Mouse (Mus musculus) forebrain, embryonic 10.5 days (tissue): Measurements from ENCODE around the gene Pdcd7. TPM values are rescaled to one million over a fixed set of nuclear protein-coding genes. Genes with fewer than 3 reads are reported as not detected.

Experiments used
- DNase-seq: peaks from one replicate; pipeline ENCODE4 v3.0.0-alpha.2; 2017; ENCODE audit warnings: low spot score; ENCODE audit errors: extremely low spot score
- H3K27ac ChIP-seq: fragments of 300-500 bp; sonication (generic); 2 replicates; pipeline ENCODE4 v1.5.1; 2016; ENCODE audit warnings: mild to moderate bottlenecking
- H3K27me3 ChIP-seq: fragments of 300-500 bp; sonication (generic); 2 replicates; pipeline ENCODE4 v1.6.1; 2016; ENCODE audit warnings: mild to moderate bottlenecking; ENCODE audit not compliant: poor library complexity, severe bottlenecking
- H3K36me3 ChIP-seq: fragments of 300-500 bp; sonication (generic); replicated peaks from 2 replicates; pipeline ENCODE4 v1.6.1; 2016; ENCODE audit warnings: mild to moderate bottlenecking, moderate library complexity
- H3K4me1 ChIP-seq: fragments of 300-500 bp; sonication (generic); 2 replicates; pipeline ENCODE4 v1.6.1; 2016
- H3K4me3 ChIP-seq: fragments of 300-500 bp; sonication (generic); 2 replicates; pipeline ENCODE4 v1.5.1; 2016; ENCODE audit warnings: mild to moderate bottlenecking, moderate library complexity
- H3K9me3 ChIP-seq: fragments of 300-500 bp; sonication (generic); 2 replicates; pipeline ENCODE4 v1.6.1; 2016; ENCODE audit warnings: mild to moderate bottlenecking, moderate library complexity
- WGBS: fragments of 180-500 bp; shearing (Covaris S2); methylation state at CpG from one replicate; pipeline ENCODE4 v1.1.7; 2016; 5-methylcytosine and 5-hydroxymethylcytosine counted together
- polyA plus RNA-seq: library from polyadenylated mRNA; unstranded; fragments of >200 nt; fragmentation: Nextera tagmentation; extraction: Ambion mirVana; gene quantifications from 2 replicates; pipeline ENCODE4 v1.2.1, GENCODE M21; 2016

Gene Pdcd7
- polyA plus RNA-seq, 1 experiment from 2014 or later = 8.2 TPM

DNA sequence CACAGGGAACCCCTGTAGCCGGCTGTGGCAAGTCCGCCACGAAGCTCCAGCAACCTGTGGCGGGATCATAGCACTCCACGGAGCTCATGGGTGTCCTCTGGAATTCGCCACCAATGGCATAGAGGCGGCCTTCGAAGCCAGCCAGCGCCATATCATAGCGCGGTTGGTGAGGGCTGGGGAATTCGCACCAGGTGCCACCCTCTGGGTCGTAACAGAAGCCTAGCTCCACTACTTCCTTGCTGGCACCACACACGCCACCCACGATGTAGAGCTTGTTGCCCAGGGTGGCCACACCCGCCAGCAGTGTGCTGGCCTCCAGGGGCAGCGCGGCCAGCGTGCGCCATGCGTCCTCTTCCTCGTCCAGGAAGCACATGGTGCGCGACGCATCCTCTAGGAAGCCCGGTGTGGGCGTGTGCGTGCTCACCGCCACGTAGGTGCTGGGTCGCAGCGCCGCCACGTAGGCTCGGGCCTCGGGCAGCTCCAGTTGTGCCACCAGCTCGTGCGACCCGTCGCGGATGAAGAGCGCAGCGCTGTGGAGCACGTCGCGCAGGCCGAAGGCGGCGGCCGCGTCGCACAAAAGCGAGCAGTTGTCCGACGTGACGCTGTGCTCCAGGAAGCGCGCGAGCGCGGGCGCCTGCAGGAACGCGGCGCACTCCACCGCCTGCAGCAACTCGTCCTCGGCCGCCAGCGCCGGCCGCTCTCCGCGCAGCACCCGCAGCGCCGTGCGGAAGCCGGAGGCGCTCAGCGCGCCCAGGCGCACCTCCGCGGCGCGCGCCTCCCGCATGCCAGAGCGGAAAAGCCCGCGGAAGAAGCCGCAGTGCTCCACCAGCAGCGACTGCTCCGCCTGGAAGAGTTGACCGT, 45.1 kb downstream of the Pdcd7 start:
- peak overlapping the region; percentile 52 for H3K4me3 ChIP-seq
- H3K27me3 ChIP-seq = peaks cover 70% of the 10 kb centered on the region
- DNase-seq = peak; percentile 36
- no peaks in the 10 kb centered on the region; the same call in 1 of the 2 replicates for H3K9me3 ChIP-seq
- H3K4me1 ChIP-seq = peaks cover 19% of the 10 kb centered on the region
- WGBS = 19% methylated on average over 96 of the region's 96 CpGs
- no peaks in the 10 kb centered on the region for H3K36me3 ChIP-seq
- H3K27ac ChIP-seq = peak overlapping the region; percentile 71

- WGBS = 46% methylated on average over 8 of the region's 8 CpGs
- no peaks in the 10 kb centered on the region for H3K36me3 ChIP-seq
- H3K9me3 ChIP-seq = no peaks in the 10 kb centered on the region; the same call in 1 of the 2 replicates
- H3K4me1 ChIP-seq = peaks cover 14% of the 10 kb centered on the region
- peak within 1 kb of the TSS; percentile 71 for H3K27ac ChIP-seq
- H3K27me3 ChIP-seq = peaks cover 75% of the 10 kb centered on the region
- no peak for DNase-seq
- H3K4me3 ChIP-seq = peak within 1 kb of the TSS; percentile 52
Measured at GRCm38 (mm10) chr9:65391613-65391964, 45.7 kb downstream of the Pdcd7 start, which contains the start of gene Kbtbd13. Gene Kbtbd13, minus strand, starts transcription at chr9:65391652.

DNA sequence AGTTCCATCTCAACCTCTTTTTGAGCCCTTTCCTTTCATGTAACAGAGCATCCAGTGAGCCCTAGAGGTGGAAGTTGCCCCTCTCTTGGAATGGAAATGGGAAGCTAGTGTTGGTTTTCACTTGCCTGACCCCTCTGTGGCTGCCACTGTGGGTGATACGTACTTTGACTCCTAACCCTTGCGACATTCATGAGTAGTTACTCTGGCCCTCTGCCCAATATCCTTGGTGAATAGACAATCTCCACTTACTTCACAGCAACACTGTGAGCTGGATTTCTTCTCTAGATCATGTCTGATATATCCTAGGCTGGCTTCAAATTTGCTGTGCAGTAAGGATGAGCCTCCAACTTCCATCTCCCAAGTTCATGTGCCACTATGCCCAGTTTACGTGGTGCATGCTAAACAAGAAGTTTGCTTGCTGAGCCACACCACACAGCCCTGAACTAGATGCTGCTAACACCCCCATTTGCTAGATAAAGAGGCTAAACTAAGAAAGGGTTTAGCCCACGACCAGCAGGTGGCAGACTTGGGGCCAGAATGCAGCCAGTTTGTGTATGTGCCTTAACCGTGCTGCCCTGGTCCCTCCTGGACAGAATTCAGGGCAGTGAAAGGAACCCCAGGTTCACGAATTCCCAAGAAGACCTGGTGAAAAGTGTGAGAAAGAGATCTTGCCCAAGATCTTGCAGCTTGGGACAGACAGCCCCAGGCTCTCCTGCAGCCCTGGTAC, 46.9 kb downstream of the Pdcd7 start:
- no peaks in the 10 kb centered on the region; the same call in 1 of the 2 replicates for H3K9me3 ChIP-seq
- no peaks in the 10 kb centered on the region for H3K36me3 ChIP-seq
- H3K27ac ChIP-seq = no peak overlapping the region
- H3K4me1 ChIP-seq = peaks cover 11% of the 10 kb centered on the region
- peaks cover 82% of the 10 kb centered on the region for H3K27me3 ChIP-seq
- H3K4me3 ChIP-seq = no peak overlapping the region
- peak; percentile 56 for DNase-seq
- WGBS = 30% methylated on average over 6 of the region's 6 CpGs

- H3K36me3 ChIP-seq = no peaks in the 10 kb centered on the region
- H3K9me3 ChIP-seq = no peaks in the 10 kb centered on the region; the same call in 1 of the 2 replicates
- peaks cover 19% of the 10 kb centered on the region for H3K4me1 ChIP-seq
- H3K4me3 ChIP-seq = no peak overlapping the region
- DNase-seq = no peak
- H3K27ac ChIP-seq = no peak overlapping the region
- peaks cover 81% of the 10 kb centered on the region for H3K27me3 ChIP-seq
- 56% methylated on average over 2 of the region's 2 CpGs for WGBS
Measured at GRCm38 (mm10) chr9:65393606-65394005, 47.7 kb downstream of the Pdcd7 start.

- no peaks in the 10 kb centered on the region for H3K36me3 ChIP-seq
- no peaks in the 10 kb centered on the region; the same call in 1 of the 2 replicates for H3K9me3 ChIP-seq
- 68% methylated on average over 2 of the region's 2 CpGs for WGBS
- no peak for DNase-seq
- peaks cover 81% of the 10 kb centered on the region for H3K27me3 ChIP-seq
- H3K27ac ChIP-seq = no peak overlapping the region
- H3K4me3 ChIP-seq = no peak overlapping the region
- peaks cover 26% of the 10 kb centered on the region for H3K4me1 ChIP-seq
Measured at GRCm38 (mm10) chr9:65394360-65394759, 48.5 kb downstream of the Pdcd7 start.

DNA sequence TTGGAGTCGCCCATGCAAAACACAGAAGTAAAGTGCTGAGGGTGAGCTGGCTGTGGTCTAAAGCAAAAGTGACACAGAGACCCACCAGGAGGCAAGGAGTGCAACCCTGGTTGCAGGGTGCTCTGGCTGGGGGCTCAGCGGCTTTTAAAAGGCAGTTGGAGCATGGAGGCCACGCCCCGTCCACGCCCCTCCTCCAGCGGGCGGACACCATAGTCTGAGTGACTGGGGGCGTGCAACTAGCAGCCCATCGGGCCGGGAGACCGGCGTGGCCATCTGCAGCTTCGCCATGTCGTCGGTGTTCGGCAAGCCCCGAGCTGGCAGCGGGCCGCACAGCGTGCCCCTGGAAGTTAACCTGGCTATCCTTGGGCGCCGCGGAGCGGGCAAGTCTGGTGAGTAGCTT, 52.4 kb downstream of the Pdcd7 start, which contains the start of gene Rasl12:
Rasl12 (plus strand) TSS at position 228 of the 400 bp plus-strand sequence.
- peak within 1 kb of the TSS; percentile 60 for H3K4me3 ChIP-seq

DNA sequence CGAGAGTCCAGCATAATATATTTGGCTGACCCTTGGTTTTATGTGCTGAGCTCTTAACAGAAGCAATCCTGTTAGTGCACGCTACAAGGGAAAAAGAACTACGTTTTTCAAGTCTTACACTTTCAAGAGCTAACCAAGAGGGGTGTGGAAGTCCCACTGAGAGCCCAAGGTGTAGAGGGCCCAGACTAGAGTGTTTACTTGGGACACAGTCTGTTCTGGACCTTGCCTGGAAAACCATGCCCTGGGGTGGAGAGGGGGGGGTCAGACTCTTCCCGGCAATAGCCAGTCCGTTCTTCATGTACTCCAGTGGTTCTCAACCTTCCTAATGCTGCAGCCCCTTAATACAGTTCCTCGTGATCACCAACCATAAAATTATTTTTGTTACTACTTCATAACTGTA, 54.0 kb downstream of the Pdcd7 start:
- Histone ChIP-seq H3K9me3 (no peaks in the 10 kb centered on the region), H3K4me3 (no peak overlapping the region), H3K36me3 (no peaks in the 10 kb centered on the region), H3K4me1 (peaks cover 15% of the 10 kb centered on the region), H3K27me3 (peaks cover 38% of the 10 kb centered on the region), H3K27ac (no peak overlapping the region)
- no peak for DNase-seq
- 92% methylated on average over 6 of the region's 6 CpGs for WGBS

More for the DNA sequence above, 52.4 kb downstream of the Pdcd7 start, which contains the start of gene Rasl12:
- Histone ChIP-seq H3K27ac (peak within 1 kb of the TSS; percentile 81), H3K9me3 (no peaks in the 10 kb centered on the region), H3K27me3 (peaks cover 47% of the 10 kb centered on the region), H3K4me1 (peaks cover 15% of the 10 kb centered on the region), H3K36me3 (no peaks in the 10 kb centered on the region)
- peak; percentile 83 for DNase-seq
- 0% methylated on average over 24 of the region's 24 CpGs for WGBS

GRCm38 (mm10) chr9:65404331-65405183, 58.7 kb downstream of the Pdcd7 start:
- no peaks in the 10 kb centered on the region for H3K4me1 ChIP-seq
- no peak overlapping the region for H3K27ac ChIP-seq
- DNase-seq = no peak
- H3K36me3 ChIP-seq = no peaks in the 10 kb centered on the region
- H3K9me3 ChIP-seq = no peaks in the 10 kb centered on the region
- 84% methylated on average over 15 of the region's 15 CpGs for WGBS
- H3K4me3 ChIP-seq = no peak overlapping the region
- peaks cover 4% of the 10 kb centered on the region; the same call in 1 of the 2 replicates for H3K27me3 ChIP-seq

DNA sequence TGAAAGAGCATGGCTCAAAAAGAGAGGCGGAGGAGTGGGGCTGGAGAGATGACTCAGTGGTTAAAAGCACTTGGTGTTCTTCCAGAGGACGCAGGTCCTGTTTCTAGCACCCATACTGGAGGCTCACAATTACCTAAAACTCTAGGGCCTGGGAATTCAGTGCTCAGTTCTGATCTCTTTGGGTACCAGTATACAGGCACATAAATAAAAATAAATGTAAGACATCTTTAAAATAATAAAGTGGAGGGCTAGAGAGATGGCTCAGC, 59.2 kb downstream of the Pdcd7 start:
- Histone ChIP-seq H3K36me3 (no peaks in the 10 kb centered on the region), H3K4me3 (no peak overlapping the region), H3K27me3 (no peaks in the 10 kb centered on the region), H3K9me3 (no peaks in the 10 kb centered on the region), H3K27ac (no peak overlapping the region), H3K4me1 (no peaks in the 10 kb centered on the region)
- WGBS = 86% methylated on average over 2 of the region's 2 CpGs
- no peak for DNase-seq

DNA sequence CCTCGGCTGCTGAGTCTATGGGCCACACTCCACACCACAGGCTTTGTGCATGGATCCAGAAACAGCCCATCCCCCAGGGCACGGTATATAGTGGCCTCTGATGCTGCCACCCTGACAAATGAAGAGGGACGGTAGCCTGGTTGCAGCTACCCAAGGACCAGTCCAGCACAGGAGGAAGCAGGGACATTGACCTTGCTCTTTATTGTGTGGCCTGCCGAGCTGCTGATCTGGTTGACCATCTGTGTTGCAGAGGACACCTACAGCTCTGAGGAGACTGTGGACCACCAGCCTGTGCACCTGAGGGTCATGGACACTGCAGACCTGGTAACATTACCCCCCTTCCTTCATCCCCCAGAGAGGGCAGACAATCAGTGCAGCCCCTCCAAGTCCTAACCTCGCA, 61.4 kb downstream of the Pdcd7 start:
- Histone ChIP-seq H3K27ac (no peak overlapping the region), H3K4me3 (no peak overlapping the region), H3K9me3 (no peaks in the 10 kb centered on the region), H3K36me3 (no peaks in the 10 kb centered on the region; the same call in 1 of the 2 replicates), H3K27me3 (no peaks in the 10 kb centered on the region), H3K4me1 (no peaks in the 10 kb centered on the region)
- 86% methylated on average over 5 of the region's 5 CpGs for WGBS
- no peak for DNase-seq

DNA sequence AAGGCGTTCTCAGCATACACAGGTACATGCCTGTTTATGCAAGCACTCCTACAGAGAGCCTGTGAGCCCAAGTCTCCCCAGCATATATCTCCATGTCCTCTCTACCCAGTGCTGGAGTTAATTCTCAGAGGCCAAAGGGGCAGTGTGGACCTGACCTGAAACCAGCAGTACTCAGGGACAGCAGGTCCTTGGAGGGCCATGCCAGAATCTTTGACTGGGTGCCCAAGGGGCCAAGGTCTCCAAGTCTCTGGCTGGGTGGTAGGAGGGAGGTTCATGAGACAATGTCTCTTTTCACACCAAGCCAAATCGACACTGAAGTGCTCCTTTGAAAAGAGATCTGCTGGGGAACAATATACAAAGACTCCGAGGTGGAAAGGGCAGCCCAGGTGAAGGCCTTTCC, 62.0 kb downstream of the Pdcd7 start:
- Histone ChIP-seq H3K9me3 (no peaks in the 10 kb centered on the region), H3K4me1 (no peaks in the 10 kb centered on the region), H3K27ac (no peak overlapping the region), H3K36me3 (no peaks in the 10 kb centered on the region; the same call in 1 of the 2 replicates), H3K4me3 (no peak overlapping the region), H3K27me3 (no peaks in the 10 kb centered on the region)
- 81% methylated on average over 3 of the region's 3 CpGs for WGBS
- no peak for DNase-seq

DNA sequence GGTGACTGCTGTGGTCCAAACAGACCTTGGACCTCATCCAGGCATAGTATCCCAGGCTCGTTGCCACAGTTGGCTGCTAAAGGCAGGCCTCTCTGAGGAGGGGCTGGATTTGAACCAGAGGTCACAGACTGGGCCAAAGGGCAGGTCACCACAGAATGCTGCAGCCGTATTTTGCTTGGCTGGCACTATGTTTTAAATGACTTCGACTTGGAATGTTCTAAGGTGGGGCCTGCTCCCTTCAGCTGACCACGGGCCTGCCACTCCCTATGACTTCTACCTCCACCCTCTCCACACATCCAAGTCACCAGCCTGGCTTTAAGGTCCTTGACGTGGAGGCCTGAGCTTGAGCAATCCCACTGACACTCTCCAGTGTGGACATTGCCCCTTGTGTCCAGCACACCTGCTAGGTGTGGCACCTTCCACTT, 63.0 kb downstream of the Pdcd7 start:
- no peak overlapping the region for H3K27ac ChIP-seq
- H3K9me3 ChIP-seq = no peaks in the 10 kb centered on the region
- no peaks in the 10 kb centered on the region; the same call in 1 of the 2 replicates for H3K36me3 ChIP-seq
- WGBS = 84% methylated on average over 5 of the region's 5 CpGs
- no peaks in the 10 kb centered on the region for H3K27me3 ChIP-seq
- H3K4me1 ChIP-seq = no peaks in the 10 kb centered on the region
- no peak overlapping the region for H3K4me3 ChIP-seq
- no peak for DNase-seq
